ENCODE assay signal across 8 mouse cellular contexts in genomic region chr3:27461037-27461436, GRCm38 (mm10).
A peak's percentile ranks its signal among the peaks of the same experiment; 100 is the strongest.
DNase-seq lines count a peak whose midpoint lies in the region; ATAC-seq lines count a peak whose summit lies in the region.

No protein-coding gene starts in this region.

- no peak overlapping the region for H3K9ac ChIP-seq in forebrain, embryonic 16.5 days (replicated peaks; ENCODE audit: low read depth, low read length)
- H3K9ac ChIP-seq in hindbrain, embryonic 15.5 days, result no peak overlapping the region

- ATAC-seq in forebrain, embryonic 16.5 days, result peak; percentile 68
- peak; percentile 61 for ATAC-seq in hindbrain, embryonic 15.5 days (ENCODE audit: low FRiP score, low read depth)
- peak; percentile 81 for ATAC-seq in megakaryocyte, adult 5-6 weeks (ENCODE audit: poor library complexity, severe bottlenecking)

- H3K27me3 ChIP-seq in forebrain, embryonic 16.5 days (replicated peaks; ENCODE audit: control insufficient read depth, insufficient read depth, low read length), result no peaks in the 10 kb centered on the region
- no peaks in the 10 kb centered on the region for H3K27me3 ChIP-seq in hindbrain, embryonic 15.5 days

- 67% methylated on average over 1 of the region's 1 CpGs for WGBS in forebrain, embryonic 16.5 days
- 63% methylated on average over 1 of the region's 1 CpGs for WGBS in hindbrain, embryonic 15.5 days

- no peak overlapping the region for H3K27ac ChIP-seq in forebrain, embryonic 16.5 days (ENCODE audit: low read length)
- H3K27ac ChIP-seq in hindbrain, embryonic 15.5 days (replicated peaks), result no peak overlapping the region

- no peaks in the 10 kb centered on the region for H3K4me1 ChIP-seq in forebrain, embryonic 16.5 days (replicated peaks; ENCODE audit: control insufficient read depth, insufficient read depth, low read length)
- no peaks in the 10 kb centered on the region for H3K4me1 ChIP-seq in hindbrain, embryonic 15.5 days (replicated peaks)

- H3K36me3 ChIP-seq in forebrain, embryonic 16.5 days (ENCODE audit: control insufficient read depth, insufficient read depth), result no peaks in the 10 kb centered on the region
- peaks cover 6% of the 10 kb centered on the region for H3K36me3 ChIP-seq in hindbrain, embryonic 15.5 days

- no peaks in the 10 kb centered on the region for H3K9me3 ChIP-seq in forebrain, embryonic 16.5 days (ENCODE audit: control insufficient read depth, low read length)
- no peaks in the 10 kb centered on the region for H3K9me3 ChIP-seq in hindbrain, embryonic 15.5 days

- H3K4me2 ChIP-seq in forebrain, embryonic 16.5 days (ENCODE audit: low read length), result no peak overlapping the region
- H3K4me2 ChIP-seq in hindbrain, embryonic 15.5 days, result no peak overlapping the region

- no peak overlapping the region for H3K4me3 ChIP-seq in forebrain, embryonic 16.5 days (replicated peaks; ENCODE audit: low read length)
- H3K4me3 ChIP-seq in hindbrain, embryonic 15.5 days, result no peak overlapping the region

- peak; percentile 49 for DNase-seq in Muller cell, postnatal 12 days (ENCODE audit: inconsistent ontology term)
- peak; percentile 44 for DNase-seq in c-Kit-positive CD71-positive TER-119-positive erythroid progenitor cells, embryonic 14.5 days (ENCODE audit: low spot score)
- peak; percentile 67 to 85 for DNase-seq in layer of hippocampus, postnatal 14 days (ENCODE audit: low spot score in 2 of 2)
- DNase-seq in right cerebral cortex, postnatal 10 days (ENCODE audit: low spot score in 2 of 2), result peak; percentile 86 to 90
- DNase-seq in yolk sac, embryonic 10.5 days (ENCODE audit: low spot score), result peak; percentile 24

Comparison
In these comparisons a context has a peak if more than half of its experiments do, and no peak if none do; other contexts are left out.
1. DNase-seq: peak in every context shown above with its lines; median percentile 88 in right cerebral cortex, postnatal 10 days; 76 in layer of hippocampus, postnatal 14 days; 49 in Muller cell, postnatal 12 days; 44 in c-Kit-positive CD71-positive TER-119-positive erythroid progenitor cells, embryonic 14.5 days; 24 in yolk sac, embryonic 10.5 days.